Mouse (Mus musculus) cerebellum, postnatal 25 days (tissue): Measurements from ENCODE around the gene Fam181a.

ENCODE experiments used
- DNase-seq, 2 experiments: peaks; one replicate each; pipeline ENCODE4 v3.0.0; 2021; ENCODE audit warnings: mixed read lengths in 2 of 2

The Fam181a gene

GRCm38 (mm10) chr12:103358951-103359801 is 48.4 kb downstream of the Fam181a start:
- no peak for DNase-seq

GRCm38 (mm10) chr12:103360812-103361211 is 50.0 kb downstream of the Fam181a start:
- no peak for DNase-seq

GRCm38 (mm10) chr12:103361539-103362307 is 50.9 kb downstream of the Fam181a start:
- no peak for DNase-seq

GRCm38 (mm10) chr12:103362336-103362735 is 51.6 kb downstream of the Fam181a start:
- no peak for DNase-seq
